Mouse (Mus musculus): ENCODE measurements at regions not wholly inside any gene's neighbourhood (a gene's known extent, or its start where the extent isn't known, plus 50 kb on each side); places are given as distances from the start of the nearest gene placed in this dataset.

- DNase-seq: no peak
- H3K4me3 ChIP-seq (ENCODE audit: insufficient read depth, low read depth, low read length): no peak overlapping the region
- H3K27ac ChIP-seq (ENCODE audit: insufficient read depth, low read depth, low read length): no peak overlapping the region
- no peaks in the 10 kb centered on the region for H3K27me3 ChIP-seq (replicated peaks; ENCODE audit: control insufficient read depth, insufficient read depth, low read length)
- no peaks in the 10 kb centered on the region for H3K4me1 ChIP-seq (ENCODE audit: control insufficient read depth, insufficient read depth, low read length)
- 87% methylated on average over 4 of the region's 4 CpGs for WGBS
- TF ChIP-seq CTCF (conservative IDR thresholded peaks at IDR 0.05; ENCODE audit: insufficient read depth, insufficient read length, low read depth, low read length) (no peak), POLR2A (IDR thresholded peaks at IDR 0.05; ENCODE audit: low read depth, low read length) (no peak)
- H3K36me3 ChIP-seq (ENCODE audit: control insufficient read depth, insufficient read depth, low read length): no peaks in the 10 kb centered on the region
Measured at GRCm38 (mm10) chr14:47795062-47795461, 146.8 kb downstream of the Ktn1 start.

- DNase-seq: no peak
- TF ChIP-seq CTCF (conservative IDR thresholded peaks at IDR 0.05; ENCODE audit: insufficient read depth, insufficient read length, low read depth, low read length): no peak
- WGBS: 71% methylated on average over 3 of the region's 3 CpGs
- no peak overlapping the region for H3K27ac ChIP-seq (ENCODE audit: insufficient read depth, low read depth, low read length)
- no peaks in the 10 kb centered on the region for H3K36me3 ChIP-seq (ENCODE audit: control insufficient read depth, insufficient read depth, low read length)
- H3K4me3 ChIP-seq (ENCODE audit: insufficient read depth, low read depth, low read length): no peak overlapping the region
- H3K27me3 ChIP-seq (replicated peaks; ENCODE audit: control insufficient read depth, insufficient read depth, low read length): no peaks in the 10 kb centered on the region
- H3K4me1 ChIP-seq (ENCODE audit: control insufficient read depth, insufficient read depth, low read length): no peaks in the 10 kb centered on the region
Measured at GRCm38 (mm10) chr14:47798203-47798602, 150.0 kb downstream of the Ktn1 start.

- no peak overlapping the region for H3K4me3 ChIP-seq (ENCODE audit: insufficient read depth, low read depth, low read length)
- H3K36me3 ChIP-seq (ENCODE audit: control insufficient read depth, insufficient read depth, low read length): no peaks in the 10 kb centered on the region
- no peak overlapping the region for H3K27ac ChIP-seq (ENCODE audit: insufficient read depth, low read depth, low read length)
- 42% methylated on average over 2 of the region's 2 CpGs for WGBS
- TF ChIP-seq CTCF (conservative IDR thresholded peaks at IDR 0.05; ENCODE audit: insufficient read depth, insufficient read length, low read depth, low read length): no peak
- no peak for TF ChIP-seq POLR2A (IDR thresholded peaks at IDR 0.05; ENCODE audit: low read depth, low read length)
- H3K4me1 ChIP-seq (ENCODE audit: control insufficient read depth, insufficient read depth, low read length): no peaks in the 10 kb centered on the region
- DNase-seq: peak; percentile 40
- H3K27me3 ChIP-seq (replicated peaks; ENCODE audit: control insufficient read depth, insufficient read depth, low read length): no peaks in the 10 kb centered on the region
Measured at GRCm38 (mm10) chr14:47799564-47799963, 151.3 kb downstream of the Ktn1 start.

- Histone ChIP-seq H3K27ac (ENCODE audit: insufficient read depth, low read depth, low read length) (no peak overlapping the region), H3K4me3 (ENCODE audit: insufficient read depth, low read depth, low read length) (no peak overlapping the region), H3K4me1 (ENCODE audit: control insufficient read depth, insufficient read depth, low read length) (0 out of 2 replicates have a peak, but pooled peaks cover 3% of the 10 kb centered on the region), H3K27me3 (replicated peaks; ENCODE audit: control insufficient read depth, insufficient read depth, low read length) (no peaks in the 10 kb centered on the region), H3K36me3 (ENCODE audit: control insufficient read depth, insufficient read depth, low read length) (no peaks in the 10 kb centered on the region)
- TF ChIP-seq POLR2A (IDR thresholded peaks at IDR 0.05; ENCODE audit: low read depth, low read length): no peak
- no peak for TF ChIP-seq CTCF (conservative IDR thresholded peaks at IDR 0.05; ENCODE audit: insufficient read depth, insufficient read length, low read depth, low read length)
- DNase-seq: no peak
- 76% methylated on average over 1 of the region's 1 CpGs for WGBS
Measured at GRCm38 (mm10) chr14:47805202-47805601, 157.0 kb downstream of the Ktn1 start.

GRCm38 (mm10) chr14:47805771-47806535, 157.7 kb downstream of the Ktn1 start:
- 39% methylated on average over 9 of the region's 9 CpGs for WGBS
- DNase-seq: peak; percentile 12
- TF ChIP-seq CTCF (conservative IDR thresholded peaks at IDR 0.05; ENCODE audit: insufficient read depth, insufficient read length, low read depth, low read length) (no peak), POLR2A (IDR thresholded peaks at IDR 0.05; ENCODE audit: low read depth, low read length) (no peak)

GRCm38 (mm10) chr14:47808097-47808910, 160.1 kb downstream of the Ktn1 start:
- TF ChIP-seq POLR2A (IDR thresholded peaks at IDR 0.05; ENCODE audit: low read depth, low read length) (no peak), CTCF (conservative IDR thresholded peaks at IDR 0.05; ENCODE audit: insufficient read depth, insufficient read length, low read depth, low read length) (no peak)
- 75% methylated on average over 10 of the region's 10 CpGs for WGBS
- Histone ChIP-seq H3K4me3 (ENCODE audit: insufficient read depth, low read depth, low read length) (no peak overlapping the region), H3K4me1 (ENCODE audit: control insufficient read depth, insufficient read depth, low read length) (0 out of 2 replicates have a peak, but pooled peaks cover 3% of the 10 kb centered on the region), H3K36me3 (ENCODE audit: control insufficient read depth, insufficient read depth, low read length) (no peaks in the 10 kb centered on the region), H3K27me3 (replicated peaks; ENCODE audit: control insufficient read depth, insufficient read depth, low read length) (no peaks in the 10 kb centered on the region), H3K27ac (ENCODE audit: insufficient read depth, low read depth, low read length) (no peak overlapping the region)
- no peak for DNase-seq

More at GRCm38 (mm10) chr14:47805771-47806535, 157.7 kb downstream of the Ktn1 start:
- no peak overlapping the region for H3K27ac ChIP-seq (ENCODE audit: insufficient read depth, low read depth, low read length)
- H3K27me3 ChIP-seq (replicated peaks; ENCODE audit: control insufficient read depth, insufficient read depth, low read length): no peaks in the 10 kb centered on the region
- no peaks in the 10 kb centered on the region for H3K36me3 ChIP-seq (ENCODE audit: control insufficient read depth, insufficient read depth, low read length)
- 0 out of 2 replicates have a peak, but pooled peaks cover 3% of the 10 kb centered on the region for H3K4me1 ChIP-seq (ENCODE audit: control insufficient read depth, insufficient read depth, low read length)
- H3K4me3 ChIP-seq (ENCODE audit: insufficient read depth, low read depth, low read length): no peak overlapping the region

GRCm38 (mm10) chr14:47818224-47818623, 170.0 kb downstream of the Ktn1 start:
- H3K27me3 ChIP-seq (replicated peaks; ENCODE audit: control insufficient read depth, insufficient read depth, low read length): no peaks in the 10 kb centered on the region
- no peaks in the 10 kb centered on the region for H3K36me3 ChIP-seq (ENCODE audit: control insufficient read depth, insufficient read depth, low read length)
- no peak for DNase-seq
- no peaks in the 10 kb centered on the region for H3K4me1 ChIP-seq (ENCODE audit: control insufficient read depth, insufficient read depth, low read length)
- 60% methylated on average over 3 of the region's 3 CpGs for WGBS
- H3K4me3 ChIP-seq (ENCODE audit: insufficient read depth, low read depth, low read length): no peak overlapping the region
- TF ChIP-seq CTCF (conservative IDR thresholded peaks at IDR 0.05; ENCODE audit: insufficient read depth, insufficient read length, low read depth, low read length) (no peak), POLR2A (IDR thresholded peaks at IDR 0.05; ENCODE audit: low read depth, low read length) (no peak)
- no peak overlapping the region for H3K27ac ChIP-seq (ENCODE audit: insufficient read depth, low read depth, low read length)
